Mouse (Mus musculus): ENCODE measurements at regions not wholly inside any gene's neighbourhood (a gene's known extent, or its start where the extent isn't known, plus 50 kb on each side); places are given as distances from the start of the nearest gene placed in this dataset.
"Not testable (repeated sequence)": the region's sequence is repeated elsewhere in the genome, so short reads cannot be mapped to it uniquely, and the experiment has no call there.

GRCm38 (mm10) chr17:63704991-63705390 lies 157.9 kb upstream of the Fer start:
- no peak for DNase-seq

GRCm38 (mm10) chr17:63712937-63713336 lies 149.9 kb upstream of the Fer start:
- peak in 1 of 2 experiments; percentile 29 for DNase-seq

- DNase-seq = no peak
Observed at GRCm38 (mm10) chr17:63715687-63716086, 147.2 kb upstream of the Fer start.

- DNase-seq = no peak
Observed at GRCm38 (mm10) chr17:63716161-63716560, 146.7 kb upstream of the Fer start.

GRCm38 (mm10) chr17:63717051-63717578 lies 145.7 kb upstream of the Fer start:
- no peak for DNase-seq

- peak in 1 of 2 experiments; percentile 27 for DNase-seq
Observed at GRCm38 (mm10) chr17:63718972-63719715, 143.7 kb upstream of the Fer start.

- no peak for DNase-seq
Observed at GRCm38 (mm10) chr17:63719771-63720170, 143.1 kb upstream of the Fer start.

- DNase-seq = peak; percentile 30 to 41
Observed at GRCm38 (mm10) chr17:63720883-63721282, 142.0 kb upstream of the Fer start.

GRCm38 (mm10) chr17:63722434-63723004 lies 140.3 kb upstream of the Fer start:
- no peak for DNase-seq

GRCm38 (mm10) chr17:63738206-63738605 lies 124.7 kb upstream of the Fer start:
- DNase-seq = no peak

- DNase-seq = no peak
Observed at GRCm38 (mm10) chr17:63739710-63740109, 123.2 kb upstream of the Fer start.

GRCm38 (mm10) chr17:63749257-63749656 lies 113.6 kb upstream of the Fer start:
- DNase-seq = not testable (repeated sequence)

- peak in 1 of 2 experiments; percentile 2 for DNase-seq
Observed at GRCm38 (mm10) chr17:63754399-63754798, 108.5 kb upstream of the Fer start.

- DNase-seq = no peak
Observed at GRCm38 (mm10) chr17:63757896-63758695, 104.8 kb upstream of the Fer start.

- no peak for DNase-seq
Observed at GRCm38 (mm10) chr17:63758817-63759404, 104.0 kb upstream of the Fer start.

GRCm38 (mm10) chr17:63761058-63761457 lies 101.8 kb upstream of the Fer start:
- no peak for DNase-seq

GRCm38 (mm10) chr17:63771111-63771510 lies 91.8 kb upstream of the Fer start:
- DNase-seq = no peak

- peak; percentile 20 to 27 for DNase-seq
Observed at GRCm38 (mm10) chr17:63784381-63785116, 78.3 kb upstream of the Fer start.

- DNase-seq = peak in 1 of 2 experiments; percentile 7
Observed at GRCm38 (mm10) chr17:63786444-63786843, 76.4 kb upstream of the Fer start.

- no peak for DNase-seq
Observed at GRCm38 (mm10) chr17:63794352-63794751, 68.5 kb upstream of the Fer start.

GRCm38 (mm10) chr17:63798381-63798780 lies 64.5 kb upstream of the Fer start:
- DNase-seq = no peak

- DNase-seq = no peak
Observed at GRCm38 (mm10) chr17:63798961-63799531, 63.8 kb upstream of the Fer start.
